Mouse (Mus musculus): ENCODE data around the gene Cct7. TPM values are rescaled to one million over a fixed set of nuclear protein-coding genes. Genes with fewer than 3 reads are reported as not detected.
A peak's percentile ranks its signal among the peaks of the same experiment; 100 is the strongest.

Gene Cct7
- polyA plus RNA-seq, 1 experiment, result 69.7 TPM

GRCm38 (mm10) chr6:85512577-85513530 lies 61.5 kb downstream of the Cct7 start:
- Histone ChIP-seq H3K27me3 (ENCODE audit: control insufficient read depth, insufficient read depth, low read length) (peaks cover 30% of the 10 kb centered on the region), H3K4me3 (ENCODE audit: low read depth, low read length) (peak overlapping the region; percentile 42)

GRCm38 (mm10) chr6:85513531-85513910 lies 62.2 kb downstream of the Cct7 start, which contains the start of gene Egr4:
TSS of gene Egr4 (minus strand) at chr6:85513589.
- WGBS, result 2% methylated on average over 38 of the region's 38 CpGs
- Histone ChIP-seq H3K27ac (ENCODE audit: insufficient read depth, low read depth, low read length) (no peak within 1 kb of the TSS), H3K4me3 (ENCODE audit: low read depth, low read length) (peak within 1 kb of the TSS; percentile 42), H3K27me3 (ENCODE audit: control insufficient read depth, insufficient read depth, low read length) (peaks cover 30% of the 10 kb centered on the region), H3K4me1 (ENCODE audit: control insufficient read depth, insufficient read depth, insufficient read length, low read length) (peaks cover 8% of the 10 kb centered on the region; the same call in 1 of the 2 replicates), H3K36me3 (ENCODE audit: control insufficient read depth, insufficient read depth, low read length) (no peaks in the 10 kb centered on the region)
- TF ChIP-seq CTCF (IDR thresholded peaks at IDR 0.05; ENCODE audit: extremely low read depth, insufficient read length, insufficient replicate concordance, low read depth, low read length), result no peak
- no peak for TF ChIP-seq POLR2A (IDR thresholded peaks at IDR 0.05; ENCODE audit: low read depth, low read length)

More at GRCm38 (mm10) chr6:85512577-85513530, 61.5 kb downstream of the Cct7 start:
- Histone ChIP-seq H3K36me3 (ENCODE audit: control insufficient read depth, insufficient read depth, low read length) (no peaks in the 10 kb centered on the region), H3K4me1 (ENCODE audit: control insufficient read depth, insufficient read depth, insufficient read length, low read length) (peaks cover 8% of the 10 kb centered on the region; the same call in 1 of the 2 replicates), H3K27ac (ENCODE audit: insufficient read depth, low read depth, low read length) (no peak overlapping the region)
- TF ChIP-seq POLR2A (IDR thresholded peaks at IDR 0.05; ENCODE audit: low read depth, low read length) (no peak), CTCF (IDR thresholded peaks at IDR 0.05; ENCODE audit: extremely low read depth, insufficient read length, insufficient replicate concordance, low read depth, low read length) (no peak)
- WGBS, result 3% methylated on average over 90 of the region's 90 CpGs

- no peak overlapping the region for H3K27ac ChIP-seq (ENCODE audit: insufficient read depth, low read depth, low read length)
- TF ChIP-seq POLR2A (IDR thresholded peaks at IDR 0.05; ENCODE audit: low read depth, low read length), result no peak
- TF ChIP-seq CTCF (IDR thresholded peaks at IDR 0.05; ENCODE audit: extremely low read depth, insufficient read length, insufficient replicate concordance, low read depth, low read length), result no peak
- no peak overlapping the region for H3K4me3 ChIP-seq (ENCODE audit: low read depth, low read length)
- 80% methylated on average over 4 of the region's 4 CpGs for WGBS
- H3K36me3 ChIP-seq (ENCODE audit: control insufficient read depth, insufficient read depth, low read length), result no peaks in the 10 kb centered on the region
- H3K27me3 ChIP-seq (ENCODE audit: control insufficient read depth, insufficient read depth, low read length), result peaks cover 30% of the 10 kb centered on the region
- peaks cover 8% of the 10 kb centered on the region; the same call in 1 of the 2 replicates for H3K4me1 ChIP-seq (ENCODE audit: control insufficient read depth, insufficient read depth, insufficient read length, low read length)
Measured at GRCm38 (mm10) chr6:85515941-85516340, 64.6 kb downstream of the Cct7 start.

Other genes with a start within 250 kb of the Cct7 start
- 0.63 and 1.0 TPM in 2 replicates for gene Sfxn5, start 118.1 kb upstream of the Cct7 start, polyA plus RNA-seq (2012; rRNA removed)
- 3.0 and 3.8 TPM in 2 replicates for gene Rab11fip5, start 76.9 kb upstream of the Cct7 start, polyA plus RNA-seq (2012; rRNA removed)
- gene Noto, start 27.6 kb upstream of the Cct7 start, polyA plus RNA-seq (2012; rRNA removed), result not detected in 2 replicates
- 6.8 and 9.5 TPM in 2 replicates for gene Smyd5, start 19.5 kb upstream of the Cct7 start, polyA plus RNA-seq (2012; rRNA removed)
- gene Pradc1, start 456 bp downstream of the Cct7 start, polyA plus RNA-seq (2012; rRNA removed), result 10.9 and 15.9 TPM in 2 replicates
- gene Fbxo41, start 51.5 kb downstream of the Cct7 start, polyA plus RNA-seq (2012; rRNA removed), result 0.19 and 0.22 TPM in 2 replicates
- not detected in 2 replicates for gene Egr4, start 62.1 kb downstream of the Cct7 start, polyA plus RNA-seq (2012; rRNA removed)
- 0.10 and 0.22 TPM in 2 replicates for gene Alms1, start 136.0 kb downstream of the Cct7 start, polyA plus RNA-seq (2012; rRNA removed)

Measured in small intestine, adult 2 months (tissue).